Mouse (Mus musculus): ENCODE measurements at regions not wholly inside any gene's neighbourhood (a gene's known extent, or its start where the extent isn't known, plus 50 kb on each side); places are given as distances from the start of the nearest gene placed in this dataset.
A peak's percentile ranks its signal among the peaks of the same experiment; 100 is the strongest.

- Histone ChIP-seq H3K4me1 (ENCODE audit: insufficient read depth, low read depth, low read length) (peaks cover 6% of the 10 kb centered on the region; the same call in 1 of the 2 replicates), H3K27me3 (replicated peaks; ENCODE audit: insufficient read depth, low read length) (no peaks in the 10 kb centered on the region), H3K9me3 (ENCODE audit: low read length) (no peaks in the 10 kb centered on the region), H3K4me3 (ENCODE audit: low read depth, low read length) (no peak overlapping the region), H3K36me3 (ENCODE audit: insufficient read depth, low read length) (no peaks in the 10 kb centered on the region), H3K9ac (replicated peaks; ENCODE audit: low read depth) (no peak overlapping the region), H3K27ac (ENCODE audit: low read length) (no peak overlapping the region), H3K4me2 (replicated peaks; ENCODE audit: low read depth, low read length) (no peak overlapping the region)
- ATAC-seq (no peak), DNase-seq (ENCODE audit: low spot score) (no peak)
- WGBS: 50% methylated on average over 7 of the region's 7 CpGs
- no peak for TF ChIP-seq EP300 (IDR thresholded peaks at IDR 0.05)
- no peak for TF ChIP-seq CTCF (IDR thresholded peaks at IDR 0.05)
Observed at GRCm38 (mm10) chr3:115818734-115819133, 68.9 kb upstream of the Dph5 start.

DNA sequence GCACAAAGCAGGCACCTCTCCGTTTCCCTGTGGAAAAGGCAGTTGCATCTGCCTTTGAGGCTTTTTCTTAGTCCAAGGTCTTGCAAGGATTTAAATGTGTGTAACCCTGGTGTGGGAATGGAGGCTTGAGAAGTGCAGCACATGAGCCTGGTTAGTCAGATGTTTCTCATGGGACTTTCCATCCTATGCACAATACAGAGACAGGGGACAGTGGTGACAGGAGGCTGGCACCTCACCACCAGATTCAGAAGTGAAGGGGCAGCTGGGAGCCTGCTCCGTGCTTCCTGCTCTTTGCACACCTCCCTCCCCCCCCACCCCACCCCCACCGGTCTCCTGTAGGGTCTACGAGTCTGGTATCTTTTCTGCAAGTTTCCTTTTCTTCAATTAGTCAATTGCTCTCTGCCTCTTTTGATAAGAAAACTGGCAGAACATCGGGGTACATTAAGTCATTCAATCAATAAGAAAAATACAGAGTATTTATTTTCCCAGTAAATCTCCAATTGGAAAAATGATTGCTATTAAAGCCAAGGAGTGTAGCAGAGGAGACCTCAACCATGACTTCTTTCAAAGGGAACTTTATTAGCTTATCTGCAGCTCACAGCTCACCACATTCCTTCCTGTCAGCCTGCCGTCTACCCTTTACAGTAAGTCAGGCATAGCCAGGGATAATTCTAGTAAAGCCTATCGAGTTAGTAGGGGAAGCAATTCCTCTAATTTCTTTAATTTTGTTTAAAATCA, 68.1 kb upstream of the Dph5 start:
- ATAC-seq: no peak
- Histone ChIP-seq H3K4me2 (replicated peaks; ENCODE audit: low read depth, low read length) (0 out of 2 replicates have a peak overlapping the region, but pooled peaks have one; percentile 17), H3K27me3 (replicated peaks; ENCODE audit: insufficient read depth, low read length) (no peaks in the 10 kb centered on the region), H3K4me3 (ENCODE audit: low read depth, low read length) (no peak overlapping the region), H3K9ac (replicated peaks; ENCODE audit: low read depth) (no peak overlapping the region), H3K4me1 (ENCODE audit: insufficient read depth, low read depth, low read length) (peaks cover 6% of the 10 kb centered on the region; the same call in 1 of the 2 replicates), H3K27ac (ENCODE audit: low read length) (no peak overlapping the region), H3K36me3 (ENCODE audit: insufficient read depth, low read length) (no peaks in the 10 kb centered on the region), H3K9me3 (ENCODE audit: low read length) (no peaks in the 10 kb centered on the region)
- 17% methylated on average over 7 of the region's 7 CpGs for WGBS
- TF ChIP-seq EP300 (IDR thresholded peaks at IDR 0.05): no peak
- no peak for TF ChIP-seq CTCF (IDR thresholded peaks at IDR 0.05)
- no peak for DNase-seq (ENCODE audit: low spot score)

DNA sequence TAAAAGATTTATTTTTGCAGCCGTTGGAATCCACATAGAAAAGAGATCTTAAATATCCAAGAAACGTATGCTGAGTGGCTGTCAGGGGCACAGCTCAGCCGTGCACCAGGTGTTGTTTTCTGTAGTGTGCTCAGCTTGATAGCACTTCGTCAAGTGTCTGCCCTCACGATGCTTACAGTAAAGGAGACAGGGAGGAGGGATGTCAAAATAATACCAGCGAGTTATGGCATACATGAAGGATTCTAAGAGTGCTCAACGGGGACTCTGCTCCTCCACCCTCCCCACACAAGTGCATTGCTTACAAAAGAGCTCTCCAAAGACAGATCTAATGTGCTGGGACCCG, 67.5 kb upstream of the Dph5 start:
- Histone ChIP-seq H3K27me3 (replicated peaks; ENCODE audit: insufficient read depth, low read length) (no peaks in the 10 kb centered on the region), H3K27ac (ENCODE audit: low read length) (no peak overlapping the region), H3K9ac (replicated peaks; ENCODE audit: low read depth) (no peak overlapping the region), H3K4me2 (replicated peaks; ENCODE audit: low read depth, low read length) (no peak overlapping the region), H3K9me3 (ENCODE audit: low read length) (no peaks in the 10 kb centered on the region), H3K4me1 (ENCODE audit: insufficient read depth, low read depth, low read length) (peaks cover 1% of the 10 kb centered on the region; the same call in 1 of the 2 replicates), H3K4me3 (ENCODE audit: low read depth, low read length) (no peak overlapping the region), H3K36me3 (ENCODE audit: insufficient read depth, low read length) (no peaks in the 10 kb centered on the region)
- 15% methylated on average over 8 of the region's 8 CpGs for WGBS
- ATAC-seq (no peak), DNase-seq (ENCODE audit: low spot score) (no peak)
- TF ChIP-seq CTCF (IDR thresholded peaks at IDR 0.05): no peak
- TF ChIP-seq EP300 (IDR thresholded peaks at IDR 0.05): no peak

DNA sequence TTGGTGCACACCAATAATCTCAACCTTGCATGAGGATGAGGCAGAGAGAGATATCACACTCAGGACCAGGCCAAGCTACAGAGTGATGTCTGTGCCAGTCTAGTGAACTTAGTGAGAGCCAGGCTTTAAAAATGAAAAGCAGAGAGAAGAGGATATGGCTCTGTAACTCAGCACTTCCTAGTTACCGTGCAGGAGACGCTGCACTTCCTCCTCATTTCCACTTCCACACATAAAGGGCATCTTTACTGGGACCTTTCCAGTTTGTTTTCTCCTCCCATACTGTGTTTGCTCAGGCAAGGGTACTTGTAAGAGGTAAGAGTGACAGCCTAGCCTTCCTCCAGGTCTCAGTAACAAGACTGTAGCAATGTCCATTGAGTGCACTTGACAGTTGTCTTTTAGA, 66.0 kb upstream of the Dph5 start:
- no peaks in the 10 kb centered on the region for H3K36me3 ChIP-seq (ENCODE audit: insufficient read depth, low read length)
- H3K4me2 ChIP-seq (replicated peaks; ENCODE audit: low read depth, low read length): no peak overlapping the region
- no peaks in the 10 kb centered on the region for H3K27me3 ChIP-seq (replicated peaks; ENCODE audit: insufficient read depth, low read length)
- no peak overlapping the region for H3K9ac ChIP-seq (replicated peaks; ENCODE audit: low read depth)
- ATAC-seq: no peak
- H3K4me3 ChIP-seq (ENCODE audit: low read depth, low read length): no peak overlapping the region
- no peak for TF ChIP-seq CTCF (IDR thresholded peaks at IDR 0.05)
- H3K27ac ChIP-seq (ENCODE audit: low read length): no peak overlapping the region
- no peaks in the 10 kb centered on the region for H3K4me1 ChIP-seq (ENCODE audit: insufficient read depth, low read depth, low read length)
- H3K9me3 ChIP-seq (ENCODE audit: low read length): no peaks in the 10 kb centered on the region
- DNase-seq (ENCODE audit: low spot score): no peak
- 31% methylated on average over 2 of the region's 2 CpGs for WGBS

- Histone ChIP-seq H3K36me3 (ENCODE audit: insufficient read depth, low read length) (no peaks in the 10 kb centered on the region), H3K4me1 (ENCODE audit: insufficient read depth, low read depth, low read length) (no peaks in the 10 kb centered on the region), H3K27ac (ENCODE audit: low read length) (no peak overlapping the region), H3K9ac (replicated peaks; ENCODE audit: low read depth) (no peak overlapping the region), H3K4me2 (replicated peaks; ENCODE audit: low read depth, low read length) (no peak overlapping the region), H3K27me3 (replicated peaks; ENCODE audit: insufficient read depth, low read length) (no peaks in the 10 kb centered on the region), H3K9me3 (ENCODE audit: low read length) (no peaks in the 10 kb centered on the region), H3K4me3 (ENCODE audit: low read depth, low read length) (no peak overlapping the region)
- ATAC-seq: peak; percentile 66
- TF ChIP-seq EP300 (IDR thresholded peaks at IDR 0.05) (peak; percentile 67), CTCF (IDR thresholded peaks at IDR 0.05) (no peak)
- peak; percentile 73 for DNase-seq (ENCODE audit: low spot score)
- 51% methylated on average over 6 of the region's 6 CpGs for WGBS
Observed at GRCm38 (mm10) chr3:115822491-115822890, 65.1 kb upstream of the Dph5 start.

DNA sequence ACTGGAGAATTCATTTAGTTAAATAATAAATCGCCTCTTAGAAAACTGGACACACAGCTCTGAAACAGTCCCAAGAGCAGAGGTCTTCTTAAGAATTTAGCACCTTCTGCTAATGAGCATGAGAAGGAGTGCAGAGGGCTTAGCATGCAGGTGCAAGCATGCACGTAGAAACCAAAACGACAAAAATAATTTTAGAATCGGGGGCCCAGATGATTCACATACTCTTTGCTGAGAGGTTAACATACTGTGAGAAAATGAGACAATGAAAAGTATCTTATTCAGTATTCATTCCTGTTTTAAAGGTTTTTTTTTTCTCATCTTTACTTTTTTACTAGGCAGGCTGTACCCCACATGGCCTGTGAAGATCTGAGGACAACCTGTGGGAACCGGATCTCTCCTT, 63.9 kb upstream of the Dph5 start:
- H3K36me3 ChIP-seq (ENCODE audit: insufficient read depth, low read length): no peaks in the 10 kb centered on the region
- H3K4me2 ChIP-seq (replicated peaks; ENCODE audit: low read depth, low read length): no peak overlapping the region
- H3K4me3 ChIP-seq (ENCODE audit: low read depth, low read length): no peak overlapping the region
- ATAC-seq: no peak
- TF ChIP-seq EP300 (IDR thresholded peaks at IDR 0.05) (no peak), CTCF (IDR thresholded peaks at IDR 0.05) (no peak)
- H3K4me1 ChIP-seq (ENCODE audit: insufficient read depth, low read depth, low read length): no peaks in the 10 kb centered on the region
- no peak overlapping the region for H3K9ac ChIP-seq (replicated peaks; ENCODE audit: low read depth)
- no peaks in the 10 kb centered on the region for H3K27me3 ChIP-seq (replicated peaks; ENCODE audit: insufficient read depth, low read length)
- DNase-seq (ENCODE audit: low spot score): no peak
- no peaks in the 10 kb centered on the region for H3K9me3 ChIP-seq (ENCODE audit: low read length)
- 86% methylated on average over 5 of the region's 5 CpGs for WGBS
- no peak overlapping the region for H3K27ac ChIP-seq (ENCODE audit: low read length)

- Histone ChIP-seq H3K4me1 (ENCODE audit: insufficient read depth, low read depth, low read length) (no peaks in the 10 kb centered on the region), H3K27ac (ENCODE audit: low read length) (no peak overlapping the region), H3K36me3 (ENCODE audit: insufficient read depth, low read length) (no peaks in the 10 kb centered on the region), H3K4me3 (ENCODE audit: low read depth, low read length) (no peak overlapping the region), H3K27me3 (replicated peaks; ENCODE audit: insufficient read depth, low read length) (no peaks in the 10 kb centered on the region), H3K9ac (replicated peaks; ENCODE audit: low read depth) (no peak overlapping the region), H3K4me2 (replicated peaks; ENCODE audit: low read depth, low read length) (no peak overlapping the region), H3K9me3 (ENCODE audit: low read length) (no peaks in the 10 kb centered on the region)
- ATAC-seq: no peak
- DNase-seq (ENCODE audit: low spot score): no peak
- WGBS: 24% methylated on average over 2 of the region's 2 CpGs
- no peak for TF ChIP-seq CTCF (IDR thresholded peaks at IDR 0.05)
- no peak for TF ChIP-seq EP300 (IDR thresholded peaks at IDR 0.05)
Observed at GRCm38 (mm10) chr3:115824792-115825191, 62.8 kb upstream of the Dph5 start.
